Mouse (Mus musculus) frontal cortex, adult 2 months (tissue): ENCODE measurements around the gene Jsrp1. TPM values are rescaled to one million over a fixed set of nuclear protein-coding genes. Genes with fewer than 3 reads are reported as not detected.
A peak's percentile ranks its signal among the peaks of the same experiment; 100 is the strongest.

Source experiments
- DNase-seq, 2 experiments: peaks; one replicate each; pipeline ENCODE4 v3.0.0; 2022; ENCODE audit warnings: low spot score in 1 of 2; ENCODE audit errors: extremely low spot score in 1 of 2
- polyA plus RNA-seq: library from polyadenylated mRNA; depleted of rRNA; stranded (reverse); fragments of >200 nt; gene quantifications from 2 replicates; pipeline ENCODE4 v1.2.3, GENCODE M21; 2012

Jsrp1 gene
- polyA plus RNA-seq, 1 experiment = 6.2 TPM

GRCm38 (mm10) chr10:80793803-80794202, 19.5 kb downstream of the Jsrp1 start:
- DNase-seq = no peak

DNA sequence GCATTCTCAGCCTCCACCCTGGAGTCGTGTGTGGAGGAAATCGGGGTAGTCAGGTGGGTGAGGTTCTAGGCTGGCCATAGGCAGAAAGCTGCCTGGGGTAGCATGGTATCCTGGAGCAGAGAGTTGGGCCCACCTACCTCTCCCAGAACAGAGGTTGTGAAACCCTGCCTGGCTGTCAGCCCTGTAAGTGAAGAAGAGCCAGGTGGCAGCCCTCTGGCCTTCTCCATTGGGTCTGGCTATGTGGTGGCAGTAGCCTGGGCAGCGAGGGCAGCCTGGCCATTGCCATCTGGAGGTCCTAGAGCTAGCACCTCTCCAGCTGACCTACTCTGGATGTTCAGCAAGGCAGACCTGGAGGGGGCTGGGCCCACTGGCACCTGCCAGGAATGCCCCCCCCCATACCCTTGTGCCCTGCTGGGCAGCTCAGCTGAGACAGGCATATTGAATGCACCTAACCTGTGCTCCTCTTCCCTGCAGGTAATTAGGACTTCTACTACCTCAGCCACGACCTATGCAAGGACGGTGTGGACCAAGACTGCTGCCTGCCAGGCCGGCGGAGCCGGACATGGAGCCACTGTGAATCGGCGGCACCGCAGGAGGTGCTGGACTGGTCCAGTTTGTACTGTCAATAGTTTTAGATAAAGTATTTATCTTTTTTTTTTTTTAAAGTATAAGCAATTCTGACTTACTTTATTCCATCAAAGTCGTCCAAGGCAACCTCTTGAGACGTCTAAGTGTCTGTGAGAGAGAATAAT, 20.1 kb downstream of the Jsrp1 start:
- no peak for DNase-seq

- peak in 1 of 2 experiments; percentile 39 for DNase-seq
Observed at GRCm38 (mm10) chr10:80792175-80793032, 20.9 kb downstream of the Jsrp1 start.

DNA sequence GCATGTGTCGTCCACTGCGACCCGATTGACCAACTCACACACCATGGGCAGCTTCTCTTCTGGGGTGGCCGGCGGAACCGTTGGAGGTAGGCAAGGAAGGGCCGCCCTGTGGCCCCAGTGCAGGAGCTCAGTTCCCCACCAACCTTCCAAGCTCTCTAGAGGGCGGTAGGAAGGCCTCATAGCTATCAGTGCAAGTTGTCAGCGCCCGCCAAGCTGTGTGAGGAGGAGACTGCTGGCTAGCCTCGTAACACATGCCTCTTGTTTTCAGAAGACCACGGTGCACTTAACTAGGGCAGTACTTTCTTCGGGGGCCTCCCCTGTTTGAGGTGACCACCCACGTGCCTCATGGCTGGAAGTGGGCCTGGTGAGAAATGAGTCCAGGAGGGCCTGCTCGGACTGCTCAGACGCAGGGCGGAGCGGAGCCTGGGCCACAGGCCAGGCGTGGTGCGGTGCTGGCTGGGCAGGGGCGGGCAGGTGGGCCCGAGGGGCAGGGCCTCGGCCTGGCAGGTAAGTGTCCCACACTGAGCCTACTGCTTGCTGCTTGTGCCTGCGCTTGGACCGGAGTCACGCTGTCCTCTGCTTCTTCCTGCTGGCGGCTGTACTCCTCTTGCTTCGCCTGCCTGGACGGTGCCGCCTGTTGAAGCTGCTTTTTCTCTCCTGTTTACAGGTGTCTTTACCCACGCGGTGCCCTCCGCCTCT, 21.7 kb downstream of the Jsrp1 start:
- DNase-seq = peak in 1 of 2 experiments; percentile 28

DNA sequence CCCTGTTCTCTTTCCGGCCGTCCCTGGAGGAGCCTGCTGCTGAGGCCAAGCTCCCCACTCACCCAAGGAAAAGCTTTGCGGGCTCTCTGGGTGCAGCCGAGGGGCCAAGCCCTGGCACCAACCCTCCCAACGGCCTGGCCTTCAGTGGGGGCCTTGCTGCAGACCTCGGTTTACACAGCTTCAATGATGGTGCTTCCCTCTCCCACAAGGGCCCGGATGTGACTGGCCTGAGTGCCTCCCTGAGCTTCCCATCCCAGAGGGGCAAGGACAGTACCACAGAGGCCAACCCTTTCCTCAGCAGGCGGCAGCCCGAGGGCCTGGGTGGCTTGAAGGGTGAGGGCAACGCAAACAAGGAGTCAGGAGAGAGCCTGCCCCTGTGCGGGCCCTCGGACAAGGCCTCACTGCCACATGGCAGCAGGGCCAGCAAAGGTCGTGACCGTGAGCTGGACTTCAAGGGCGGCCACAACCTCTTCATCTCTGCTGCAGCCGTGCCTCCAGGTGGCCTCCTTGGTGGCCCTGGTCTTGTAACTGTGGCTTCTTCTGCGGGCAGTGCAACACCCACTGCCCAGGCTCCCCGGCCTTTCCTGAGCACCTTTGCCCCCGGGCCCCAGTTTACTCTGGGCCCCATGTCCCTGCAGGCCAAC, 22.4 kb downstream of the Jsrp1 start:
- DNase-seq = no peak

DNA sequence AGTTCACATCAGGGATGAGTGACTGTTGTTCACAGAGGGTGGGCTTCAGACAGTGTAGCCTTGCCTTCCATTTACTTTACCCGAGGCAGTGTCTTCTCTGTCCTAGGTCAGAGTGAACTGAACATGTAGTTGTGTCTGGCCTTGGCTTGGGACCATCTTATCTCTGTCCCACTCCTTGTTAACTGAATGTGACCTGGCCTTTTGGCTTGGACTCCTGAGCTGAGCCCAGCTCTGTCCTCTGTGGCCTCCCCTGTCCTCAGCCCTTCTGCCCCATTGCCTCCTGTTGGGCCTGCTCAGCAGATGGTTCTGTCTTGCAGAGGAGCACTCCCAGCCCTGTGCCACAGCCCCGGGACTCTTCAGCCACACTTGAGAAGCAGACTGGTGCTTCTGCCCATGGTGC, 25.8 kb downstream of the Jsrp1 start:
- DNase-seq = no peak

GRCm38 (mm10) chr10:80785963-80786362, 27.3 kb downstream of the Jsrp1 start:
- no peak for DNase-seq

GRCm38 (mm10) chr10:80784871-80785270, 28.4 kb downstream of the Jsrp1 start:
- no peak for DNase-seq

DNA sequence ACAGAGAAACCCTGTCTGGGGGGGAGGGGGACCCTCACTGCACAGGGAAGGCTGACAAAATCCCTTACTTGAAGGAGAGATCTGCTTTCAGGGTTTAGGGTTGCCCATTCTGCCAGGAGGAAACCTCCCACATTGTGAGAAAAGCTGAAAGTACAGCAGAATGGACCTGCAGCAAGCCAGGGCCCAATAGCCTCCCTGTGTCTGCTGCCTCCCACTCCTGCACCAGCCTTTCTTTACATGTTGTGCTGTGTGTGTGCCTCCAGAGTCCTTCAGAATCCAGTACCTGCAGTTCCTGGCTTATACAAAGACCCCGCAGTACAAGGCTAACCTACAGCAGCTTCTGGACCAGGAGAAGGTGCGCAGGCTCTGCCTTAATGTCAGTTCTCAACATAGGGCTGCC, 29.0 kb downstream of the Jsrp1 start:
- DNase-seq = peak in 1 of 2 experiments; percentile 26

- DNase-seq = no peak
Observed at GRCm38 (mm10) chr10:80779565-80779964, 33.7 kb downstream of the Jsrp1 start.

GRCm38 (mm10) chr10:80777123-80777522, 36.2 kb downstream of the Jsrp1 start:
- DNase-seq = no peak

DNA sequence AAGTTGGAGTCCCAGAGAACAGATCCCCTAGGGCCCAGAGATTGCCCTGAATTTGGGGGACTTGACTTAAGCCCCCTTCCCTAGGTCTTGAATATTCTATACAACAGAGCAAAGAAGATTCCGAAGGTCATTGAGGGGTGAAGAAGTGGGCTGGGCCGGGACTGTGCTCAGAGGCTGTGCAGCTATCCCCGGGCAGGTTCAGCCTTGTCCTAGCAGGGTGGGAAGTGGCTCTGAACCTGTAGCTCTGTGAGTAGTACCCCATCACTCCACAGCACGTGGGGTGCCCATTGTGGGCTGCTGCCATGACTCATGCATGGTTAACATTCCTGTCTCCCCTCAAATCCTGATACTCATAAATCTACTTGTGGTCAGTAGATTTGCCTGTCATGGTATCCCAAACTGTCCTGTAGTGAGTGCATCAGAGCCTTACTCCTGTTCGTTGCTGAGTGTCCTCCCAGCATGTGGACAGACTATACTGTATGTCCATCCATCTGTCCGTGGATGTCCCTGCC, 36.9 kb downstream of the Jsrp1 start:
- DNase-seq = no peak

DNA sequence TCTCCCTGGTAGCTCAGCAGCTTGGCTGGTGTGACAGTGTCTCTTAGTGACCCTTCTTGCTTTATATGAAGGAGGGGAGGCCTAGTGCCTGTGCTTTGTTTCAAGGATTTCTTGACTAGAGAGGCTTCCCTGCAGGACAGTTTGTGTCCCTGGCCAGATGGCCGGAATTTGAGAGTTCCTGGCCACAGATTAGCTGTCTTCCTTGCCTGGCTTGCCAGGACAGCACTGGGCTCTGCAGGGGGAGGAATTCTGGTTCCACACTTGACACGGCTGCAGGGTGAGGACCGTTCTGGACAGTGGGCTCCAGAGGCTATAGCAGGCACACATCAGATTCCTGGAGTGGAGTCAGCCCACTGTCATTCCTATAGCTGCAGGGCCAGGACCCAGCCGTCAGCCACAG, 37.6 kb downstream of the Jsrp1 start:
- no peak for DNase-seq

DNA sequence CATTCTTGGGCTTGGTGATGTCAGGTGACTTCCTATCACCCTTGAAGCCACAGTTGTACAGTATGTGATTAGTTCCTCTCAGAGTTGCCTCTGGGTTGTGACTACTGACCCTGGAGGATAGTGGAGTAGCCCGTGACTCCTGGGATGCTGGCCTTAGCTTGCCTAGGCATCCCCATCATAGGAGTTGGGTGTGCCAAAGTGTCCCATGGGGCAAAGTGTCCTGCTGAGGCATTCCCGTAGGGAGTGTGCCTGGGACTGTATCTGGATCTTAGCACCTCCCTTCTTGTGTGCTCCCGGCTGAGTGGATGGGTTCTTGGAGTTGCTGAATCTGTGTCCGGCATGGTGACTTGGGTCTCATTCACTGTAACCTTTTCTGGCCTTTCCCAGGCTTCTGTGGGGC, 38.3 kb downstream of the Jsrp1 start:
- no peak for DNase-seq

- peak; percentile 92 to 97 for DNase-seq
Observed at GRCm38 (mm10) chr10:80774549-80774948, 38.7 kb downstream of the Jsrp1 start.

DNA sequence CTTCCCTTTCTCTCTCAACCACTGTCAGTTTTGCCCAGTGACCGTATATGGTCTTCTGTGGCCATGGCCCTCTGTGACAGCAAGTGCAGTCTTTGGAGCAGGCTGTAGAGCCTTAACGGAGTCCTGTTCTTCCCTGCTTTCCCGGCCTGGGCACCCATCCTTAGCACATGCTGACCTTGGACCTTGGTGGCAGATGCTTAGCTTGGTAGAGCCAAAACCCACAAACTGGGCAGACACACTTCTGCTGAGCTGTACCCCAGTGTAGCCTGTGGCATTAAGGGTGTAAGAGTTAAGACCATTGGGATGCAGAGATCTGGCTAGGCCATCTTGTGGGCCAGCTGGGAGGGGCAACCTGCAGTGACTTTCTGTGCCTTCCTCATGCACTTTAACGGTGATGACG, 39.5 kb downstream of the Jsrp1 start:
- no peak for DNase-seq

DNA sequence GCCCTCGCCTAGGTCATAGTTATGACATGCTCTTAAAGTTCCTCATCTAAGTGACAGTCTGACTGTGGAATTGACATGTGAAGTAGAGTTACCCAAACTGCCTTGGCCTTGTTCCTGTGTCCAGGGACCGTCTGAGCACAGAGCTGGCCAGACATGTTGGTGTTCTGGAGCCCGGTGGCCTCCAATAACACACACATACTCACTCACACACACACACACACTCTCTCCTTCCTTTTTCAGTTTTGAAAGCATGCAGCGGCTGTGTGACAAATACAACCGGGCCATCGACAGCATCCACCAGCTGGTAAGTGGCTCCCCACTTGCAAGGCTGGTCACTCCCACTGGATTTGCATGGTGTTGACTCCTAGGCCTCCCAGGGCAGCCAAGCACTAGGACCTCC, 44.9 kb downstream of the Jsrp1 start:
- no peak for DNase-seq

GRCm38 (mm10) chr10:80766161-80766815, 47.0 kb downstream of the Jsrp1 start:
- peak in 1 of 2 experiments; percentile 34 for DNase-seq

DNA sequence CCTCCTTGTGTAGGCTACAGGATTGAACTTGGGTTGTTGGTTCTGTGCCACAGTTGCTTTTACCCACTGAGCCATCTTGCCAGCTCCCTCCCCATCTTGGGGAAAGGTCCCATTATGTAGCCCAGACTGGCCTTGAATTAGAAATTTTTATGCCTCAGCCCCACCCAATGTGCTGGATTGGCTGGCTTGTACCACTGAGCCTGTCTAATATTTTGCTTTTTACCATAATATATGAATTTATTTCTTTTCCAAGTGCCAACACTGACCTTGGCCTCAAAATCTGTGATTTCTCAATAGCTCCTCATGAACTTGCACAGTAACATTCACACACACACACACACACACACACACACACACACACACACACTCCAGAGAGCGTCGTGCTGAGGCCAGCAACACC, 47.6 kb downstream of the Jsrp1 start:
- no peak for DNase-seq

DNA sequence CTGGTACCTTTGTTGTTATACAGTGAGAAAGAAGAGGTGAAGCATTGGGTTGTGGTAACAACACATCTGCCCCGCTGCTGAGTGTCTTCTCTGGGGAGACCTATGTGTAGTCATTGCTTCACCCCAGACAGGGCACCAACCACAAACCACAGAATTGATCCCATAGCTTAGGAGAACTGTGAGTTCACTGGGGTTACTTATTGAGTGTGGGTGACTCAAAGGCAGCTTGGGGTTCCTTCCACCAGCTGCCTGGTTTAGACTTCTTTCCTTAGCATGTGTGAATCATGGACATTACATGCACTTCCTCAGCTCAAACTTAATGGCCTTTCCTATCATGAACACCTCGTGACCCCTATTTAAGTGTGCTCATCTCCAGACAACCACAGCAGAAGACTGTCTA, 49.8 kb downstream of the Jsrp1 start:
- no peak for DNase-seq
